Mouse (Mus musculus) kidney, embryonic 14.5 days (tissue): ENCODE results near the gene Snx11. TPM values are rescaled to one million over a fixed set of nuclear protein-coding genes. Genes with fewer than 3 reads are reported as not detected.
"Not testable (repeated sequence)": the region's sequence is repeated elsewhere in the genome, so short reads cannot be mapped to it uniquely, and the experiment has no call there.

Source experiments
- ATAC-seq: fragments of 200-750 bp; cut with Nextera tagmentation; 2 replicates; pipeline ENCODE4 v1.8.0; 2017; ENCODE audit warnings: moderate number of reproducible peaks, mild to moderate bottlenecking, moderate TSS enrichment, moderate library complexity; ENCODE audit not compliant: low FRiP score, low TSS enrichment
- H3K27ac ChIP-seq: fragments of 300-500 bp; sonication (generic); 2 replicates; pipeline ENCODE4 v1.5.1; 2014; ENCODE audit warnings: low read depth, mild to moderate bottlenecking, low read length, moderate library complexity, mixed read lengths
- H3K27me3 ChIP-seq: fragments of 300-500 bp; sonication (generic); 2 replicates; pipeline ENCODE4 v1.6.1; 2014; ENCODE audit warnings: mild to moderate bottlenecking, low read length; ENCODE audit not compliant: control insufficient read depth, insufficient read depth
- H3K36me3 ChIP-seq: fragments of 300-500 bp; sonication (generic); 2 replicates; pipeline ENCODE4 v1.6.1; 2014; ENCODE audit warnings: low read length, mixed read lengths; ENCODE audit not compliant: control insufficient read depth, insufficient read depth
- H3K4me1 ChIP-seq: fragments of 300-500 bp; sonication (generic); 2 replicates; pipeline ENCODE4 v1.6.1; 2014; ENCODE audit warnings: low read length, mixed read lengths; ENCODE audit not compliant: control insufficient read depth, insufficient read depth
- H3K4me2 ChIP-seq: fragments of 300-500 bp; sonication (generic); replicated peaks from 2 replicates; pipeline ENCODE4 v1.6.1; 2014; ENCODE audit warnings: low read depth, mild to moderate bottlenecking, low read length
- H3K4me3 ChIP-seq: fragments of 300-500 bp; sonication (generic); 2 replicates; pipeline ENCODE4 v1.5.1; 2014; ENCODE audit warnings: mild to moderate bottlenecking, low read length
- H3K9ac ChIP-seq: fragments of 300-500 bp; sonication (generic); 2 replicates; pipeline ENCODE4 v1.6.1; 2014; ENCODE audit warnings: low read depth, mild to moderate bottlenecking, low read length, moderate library complexity
- H3K9me3 ChIP-seq: fragments of 300-500 bp; sonication (generic); 2 replicates; pipeline ENCODE4 v1.6.1; 2016; ENCODE audit warnings: low read length; ENCODE audit not compliant: control insufficient read depth
- WGBS: fragments of 180-500 bp; shearing (Covaris S2); extraction: QIAGEN DNeasy Blood & Tissue Kit; methylation state at CpG from one replicate; pipeline ENCODE4 v1.1.7; 2014; 5-methylcytosine and 5-hydroxymethylcytosine counted together
- polyA plus RNA-seq: library from polyadenylated mRNA; unstranded; fragments of >200 nt; fragmentation: Nextera tagmentation; extraction: Ambion mirVana; gene quantifications from 2 replicates; pipeline ENCODE4 v1.2.1, GENCODE M21; 2014

Snx11 gene
- polyA plus RNA-seq, 1 experiment from 2014 or later = 10.2 TPM

DNA sequence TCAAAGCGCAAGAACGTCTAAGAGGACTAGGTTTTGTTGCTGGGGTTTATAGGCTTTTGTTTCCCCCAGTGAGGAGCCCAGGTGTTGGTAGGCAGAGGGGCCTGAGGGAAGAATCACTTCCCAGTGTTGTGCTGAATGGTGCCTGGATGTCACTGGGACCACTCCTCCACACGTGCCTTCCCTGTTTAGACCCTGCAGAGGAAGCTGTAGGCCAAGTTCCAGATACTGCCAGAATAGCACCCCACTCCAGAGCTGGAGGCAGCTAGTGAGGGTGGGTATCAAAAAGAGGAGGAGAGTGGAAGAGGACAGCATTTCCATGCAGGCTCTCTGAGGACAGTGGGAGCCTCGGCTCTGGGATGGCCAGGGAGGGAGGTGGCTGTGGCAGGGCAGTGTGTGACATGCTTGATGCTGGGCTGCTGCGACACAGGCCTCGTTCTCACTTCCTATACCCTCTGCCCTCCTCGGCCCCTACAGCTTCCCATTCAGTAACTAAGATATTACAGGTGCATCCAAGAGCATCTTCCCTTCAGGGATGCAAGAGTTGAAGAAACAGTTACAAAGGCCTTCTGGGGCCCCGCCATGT, 40.9 kb upstream of the Snx11 start:
- Histone ChIP-seq H3K9me3 (no peaks in the 10 kb centered on the region), H3K4me3 (no peak overlapping the region), H3K4me2 (no peak overlapping the region), H3K9ac (no peak overlapping the region), H3K4me1 (peaks cover 7% of the 10 kb centered on the region), H3K36me3 (peaks cover 76% of the 10 kb centered on the region), H3K27ac (no peak overlapping the region), H3K27me3 (no peaks in the 10 kb centered on the region)
- 84% methylated on average over 8 of the region's 8 CpGs for WGBS
- no peak for ATAC-seq

DNA sequence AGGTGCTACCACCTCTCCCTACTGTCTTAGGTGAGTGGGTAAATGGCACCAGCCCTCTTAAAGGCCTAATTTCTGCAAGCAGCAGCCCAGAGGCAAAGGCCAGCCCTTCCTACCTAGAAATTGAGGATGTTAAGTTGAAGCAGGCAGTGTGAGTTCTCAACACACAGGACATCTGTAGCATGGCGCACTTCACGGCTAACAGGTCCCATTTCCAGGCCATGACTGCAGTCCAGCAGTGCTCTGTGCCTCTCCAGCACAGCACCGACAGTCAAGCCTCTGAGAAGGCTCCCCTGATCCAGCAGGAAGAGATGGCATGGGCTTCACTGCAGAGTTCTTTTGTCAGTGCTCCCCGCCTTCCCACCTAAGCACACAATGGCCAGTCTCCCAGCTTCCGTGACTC, 39.6 kb upstream of the Snx11 start:
- Histone ChIP-seq H3K9ac (no peak overlapping the region), H3K4me2 (no peak overlapping the region), H3K4me3 (no peak overlapping the region), H3K27ac (no peak overlapping the region), H3K9me3 (no peaks in the 10 kb centered on the region), H3K36me3 (peaks cover 71% of the 10 kb centered on the region), H3K27me3 (no peaks in the 10 kb centered on the region), H3K4me1 (no peaks in the 10 kb centered on the region)
- no peak for ATAC-seq
- WGBS = 84% methylated on average over 5 of the region's 5 CpGs

DNA sequence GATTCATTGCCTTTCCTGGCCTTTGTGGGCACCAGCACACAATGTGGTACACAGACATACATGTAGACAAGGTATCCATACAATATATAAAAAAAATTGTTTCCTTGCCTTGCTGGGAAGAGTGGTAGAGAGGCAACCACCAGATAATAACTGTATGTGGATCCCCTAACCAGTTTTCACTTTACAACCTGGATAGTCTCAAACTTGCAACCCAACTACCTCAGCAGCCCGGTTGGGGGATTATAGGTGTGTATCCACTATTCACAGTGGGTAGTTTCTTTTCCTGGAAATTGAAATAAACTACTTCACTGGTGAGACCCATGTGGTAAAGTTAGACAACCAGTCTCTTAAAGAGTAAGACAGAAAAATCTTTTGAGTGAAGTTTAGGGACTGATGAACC, 39.1 kb upstream of the Snx11 start:
- H3K4me1 ChIP-seq = no peaks in the 10 kb centered on the region
- no peak overlapping the region for H3K4me2 ChIP-seq
- H3K27ac ChIP-seq = no peak overlapping the region
- H3K4me3 ChIP-seq = no peak overlapping the region
- no peaks in the 10 kb centered on the region for H3K9me3 ChIP-seq
- no peak overlapping the region for H3K9ac ChIP-seq
- 88% methylated on average over 1 of the region's 1 CpGs for WGBS
- peaks cover 71% of the 10 kb centered on the region for H3K36me3 ChIP-seq
- no peak for ATAC-seq
- H3K27me3 ChIP-seq = no peaks in the 10 kb centered on the region

DNA sequence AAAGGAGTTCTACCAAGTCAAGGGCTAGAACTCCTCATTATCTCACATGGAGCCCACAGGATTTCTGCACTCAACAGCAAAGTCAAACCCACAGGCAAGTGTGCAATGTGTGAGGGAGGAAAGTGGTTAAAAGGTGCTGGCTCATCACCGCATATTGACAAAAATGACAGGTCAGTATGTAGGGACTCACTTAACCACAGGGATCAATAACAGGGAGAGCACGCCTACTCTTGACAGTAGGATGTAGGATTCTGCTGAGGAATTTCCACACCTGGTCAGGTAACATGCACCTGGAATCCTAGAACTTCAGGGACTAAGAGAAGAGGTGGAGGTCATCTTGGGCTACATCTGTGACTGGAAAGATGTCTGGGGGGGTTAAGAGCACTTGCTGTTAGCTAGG, 38.5 kb upstream of the Snx11 start:
- peaks cover 71% of the 10 kb centered on the region for H3K36me3 ChIP-seq
- H3K4me2 ChIP-seq = no peak overlapping the region
- WGBS = 93% methylated on average over 2 of the region's 2 CpGs
- H3K27me3 ChIP-seq = no peaks in the 10 kb centered on the region
- no peaks in the 10 kb centered on the region for H3K9me3 ChIP-seq
- no peaks in the 10 kb centered on the region for H3K4me1 ChIP-seq
- no peak overlapping the region for H3K4me3 ChIP-seq
- ATAC-seq = no peak
- H3K27ac ChIP-seq = no peak overlapping the region
- H3K9ac ChIP-seq = no peak overlapping the region

DNA sequence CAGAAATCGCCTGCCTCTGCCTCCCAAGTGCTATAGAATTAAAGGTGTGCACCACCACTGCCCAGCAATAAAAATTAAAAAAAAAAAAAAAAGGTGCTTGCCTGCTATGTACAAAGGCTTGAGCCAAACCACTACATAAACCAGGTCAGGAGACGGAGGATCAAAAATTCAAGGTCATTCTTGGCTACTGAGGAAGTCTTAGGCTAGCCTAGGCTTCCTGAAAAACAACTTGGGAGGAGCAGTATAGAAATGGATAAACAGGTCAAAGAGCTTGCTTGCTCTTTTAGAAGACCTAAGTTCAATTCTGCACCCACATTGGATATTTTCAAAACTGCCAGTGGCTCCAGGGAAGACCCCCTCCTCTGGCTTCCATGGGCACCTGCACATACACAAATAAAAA, 37.1 kb upstream of the Snx11 start:
- no peaks in the 10 kb centered on the region for H3K9me3 ChIP-seq
- 83% methylated on average over 2 of the region's 2 CpGs for WGBS
- no peak overlapping the region for H3K4me2 ChIP-seq
- no peak overlapping the region for H3K4me3 ChIP-seq
- H3K36me3 ChIP-seq = peaks cover 71% of the 10 kb centered on the region
- H3K9ac ChIP-seq = no peak overlapping the region
- H3K27ac ChIP-seq = no peak overlapping the region
- H3K4me1 ChIP-seq = no peaks in the 10 kb centered on the region
- ATAC-seq = no peak
- no peaks in the 10 kb centered on the region for H3K27me3 ChIP-seq

DNA sequence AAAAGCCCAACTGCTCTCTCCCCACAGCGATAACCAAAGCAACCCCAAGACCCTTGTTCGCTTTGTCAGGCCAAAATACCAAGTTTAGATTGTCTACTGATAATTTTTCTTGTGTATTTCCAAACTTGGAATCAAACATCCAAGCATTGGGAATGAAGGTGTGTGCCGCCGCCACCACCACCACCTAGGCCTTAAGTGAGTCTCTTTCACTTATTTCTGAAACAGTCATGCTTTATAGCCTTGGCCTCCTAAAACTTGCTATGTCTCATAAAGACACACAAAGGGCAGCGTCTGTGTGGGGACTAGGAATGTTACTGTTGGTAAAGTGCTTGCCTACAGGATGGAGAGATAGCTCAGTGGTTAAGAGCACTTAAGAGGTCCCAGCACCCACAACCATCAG, 36.6 kb upstream of the Snx11 start:
- Histone ChIP-seq H3K27me3 (no peaks in the 10 kb centered on the region), H3K4me1 (no peaks in the 10 kb centered on the region), H3K9me3 (no peaks in the 10 kb centered on the region), H3K4me3 (no peak overlapping the region), H3K9ac (no peak overlapping the region), H3K36me3 (peaks cover 70% of the 10 kb centered on the region), H3K4me2 (no peak overlapping the region), H3K27ac (no peak overlapping the region)
- 87% methylated on average over 5 of the region's 5 CpGs for WGBS
- no peak for ATAC-seq

DNA sequence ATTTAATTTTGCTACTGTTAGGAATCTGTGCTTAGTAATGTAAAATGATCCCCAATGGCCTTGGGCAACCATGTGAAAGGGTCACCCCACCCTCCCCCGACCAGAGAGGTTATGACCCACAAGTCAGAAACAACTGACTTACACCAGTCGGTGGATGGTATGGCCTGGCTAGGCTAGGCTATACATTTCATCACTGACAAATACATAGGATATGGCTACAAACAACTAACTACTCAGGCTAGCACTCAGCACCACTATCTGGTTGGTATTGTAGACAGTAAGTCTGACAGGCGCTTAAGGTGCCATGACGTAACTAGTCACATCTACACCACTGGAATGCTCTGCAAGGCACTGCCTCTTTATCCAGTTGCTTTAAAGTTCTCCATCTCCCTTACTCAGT, 36.1 kb upstream of the Snx11 start:
- no peaks in the 10 kb centered on the region for H3K27me3 ChIP-seq
- H3K9ac ChIP-seq = no peak overlapping the region
- no peak for ATAC-seq
- peaks cover 70% of the 10 kb centered on the region for H3K36me3 ChIP-seq
- no peak overlapping the region for H3K4me2 ChIP-seq
- no peak overlapping the region for H3K4me3 ChIP-seq
- H3K9me3 ChIP-seq = no peaks in the 10 kb centered on the region
- H3K27ac ChIP-seq = no peak overlapping the region
- no peaks in the 10 kb centered on the region for H3K4me1 ChIP-seq
- 71% methylated on average over 4 of the region's 4 CpGs for WGBS

DNA sequence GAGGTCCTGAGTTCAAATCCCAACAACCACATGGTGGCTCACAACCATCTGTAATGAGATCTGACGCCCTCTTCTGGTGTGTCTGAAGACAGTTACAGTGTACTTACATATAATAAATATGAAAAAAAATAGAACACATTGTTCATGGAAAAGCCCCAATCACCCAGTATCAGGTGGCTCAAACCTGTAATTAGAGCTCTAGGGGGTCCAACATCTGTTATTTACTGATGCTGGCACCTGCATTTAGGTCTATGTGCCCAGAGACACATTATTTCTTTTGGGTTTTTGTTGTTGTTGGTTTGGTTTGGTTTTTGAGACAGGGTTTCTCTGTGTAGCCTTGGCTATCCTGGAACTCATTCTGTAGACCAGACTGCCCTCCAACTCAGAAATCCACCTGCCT, 33.8 kb upstream of the Snx11 start:
- not testable (repeated sequence) for H3K27me3 ChIP-seq, H3K9ac ChIP-seq, H3K4me3 ChIP-seq, H3K27ac ChIP-seq, H3K4me1 ChIP-seq, H3K9me3 ChIP-seq, ATAC-seq, H3K4me2 ChIP-seq
- H3K36me3 ChIP-seq = peaks cover 65% of the 10 kb centered on the region
- WGBS = 87% methylated on average over 1 of the region's 1 CpGs

DNA sequence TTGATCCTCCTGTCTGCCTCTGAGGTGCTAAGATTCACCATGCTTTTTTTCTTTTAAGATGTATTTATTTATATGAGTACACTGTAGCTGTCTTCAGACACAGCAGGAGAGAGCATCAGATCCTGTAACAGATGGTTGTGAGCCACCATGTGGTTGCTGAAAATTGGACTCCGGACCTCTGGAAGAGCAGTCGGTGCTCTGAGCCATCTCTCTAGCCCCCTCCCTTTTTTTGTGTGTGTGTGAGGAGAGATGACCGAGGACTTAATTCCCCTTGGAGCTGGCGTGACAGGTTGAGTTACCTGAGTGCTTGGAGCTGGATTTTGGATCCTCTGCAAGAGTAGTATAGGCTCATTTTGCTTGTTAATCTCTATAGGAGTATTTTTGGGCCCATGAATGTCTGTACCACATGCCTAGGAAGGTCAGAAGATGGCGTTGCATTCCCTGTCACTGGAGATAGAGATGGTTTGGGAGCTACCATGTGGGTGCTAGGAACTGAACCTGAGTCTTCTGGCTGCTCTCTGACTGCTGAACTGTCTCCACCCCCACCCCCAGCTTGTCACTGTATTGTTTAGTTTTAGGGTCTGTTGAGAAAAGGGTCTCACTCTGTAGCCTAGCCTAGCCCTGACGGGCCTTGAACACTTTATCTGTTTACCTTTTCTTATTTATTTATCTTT, 32.3 kb upstream of the Snx11 start:
- Histone ChIP-seq H3K4me1 (no peaks in the 10 kb centered on the region), H3K36me3 (peaks cover 73% of the 10 kb centered on the region), H3K9me3 (no peaks in the 10 kb centered on the region), H3K4me2 (no peak overlapping the region), H3K9ac (no peak overlapping the region), H3K4me3 (no peak overlapping the region), H3K27me3 (no peaks in the 10 kb centered on the region), H3K27ac (no peak overlapping the region)
- no peak for ATAC-seq
- WGBS = 91% methylated on average over 6 of the region's 6 CpGs
